Mouse (Mus musculus): ENCODE results near the gene Dab1. TPM values are rescaled to one million over a fixed set of nuclear protein-coding genes. Genes with fewer than 3 reads are reported as not detected.

The Dab1 gene
- polyA plus RNA-seq, 2 experiments, result 0.19 to 0.34 TPM

- Histone ChIP-seq H3K36me3 (replicated peaks; ENCODE audit: control insufficient read depth, insufficient read depth, low read depth) (no peaks in the 10 kb centered on the region), H3K4me3 (ENCODE audit: insufficient read depth in 1 of 2, low read depth in 2 of 2, low read length in 2 of 2) (no peak overlapping the region), H3K27ac (no peak overlapping the region), H3K4me1 (replicated peaks; ENCODE audit: control insufficient read depth in 2 of 2, insufficient read depth in 2 of 2, low read length in 1 of 2) (no peaks in the 10 kb centered on the region), H3K27me3 (ENCODE audit: control insufficient read depth, insufficient read depth, low read length) (no peaks in the 10 kb centered on the region), H3K4me2 (ENCODE audit: low read depth) (no peak overlapping the region), H3K9me3 (ENCODE audit: control insufficient read depth, low read length) (no peaks in the 10 kb centered on the region), H3K9ac (replicated peaks) (no peak overlapping the region)
- DNase-seq (ENCODE audit: low read depth in 3 of 3, low spot score in 3 of 3) (no peak), ATAC-seq (ENCODE audit: insufficient read depth) (no peak)
- 71% methylated on average over 8 of the region's 8 CpGs for WGBS (ENCODE audit: insufficient replicate concordance)
- TF ChIP-seq CTCF (IDR thresholded peaks at IDR 0.05; ENCODE audit: low read depth), result no peak
- no peak for TF ChIP-seq EP300 (IDR thresholded peaks at IDR 0.05; ENCODE audit: low read depth)
These were observed 638.6 kb downstream of the Dab1 start for GRCm38 (mm10) chr4:104257776-104258175.

- H3K27me3 ChIP-seq (ENCODE audit: control insufficient read depth, insufficient read depth, low read length), result no peaks in the 10 kb centered on the region
- WGBS (ENCODE audit: insufficient replicate concordance), result 62% methylated on average over 6 of the region's 6 CpGs
- no peak for ATAC-seq (ENCODE audit: insufficient read depth)
- H3K4me1 ChIP-seq (replicated peaks; ENCODE audit: control insufficient read depth in 2 of 2, insufficient read depth in 2 of 2, low read length in 1 of 2), result no peaks in the 10 kb centered on the region
- H3K4me2 ChIP-seq (ENCODE audit: low read depth), result no peak overlapping the region
- H3K9ac ChIP-seq (replicated peaks), result no peak overlapping the region
- no peaks in the 10 kb centered on the region for H3K9me3 ChIP-seq (ENCODE audit: control insufficient read depth, low read length)
- H3K36me3 ChIP-seq (replicated peaks; ENCODE audit: control insufficient read depth, insufficient read depth, low read depth), result no peaks in the 10 kb centered on the region
- H3K4me3 ChIP-seq (ENCODE audit: insufficient read depth in 1 of 2, low read depth in 2 of 2, low read length in 2 of 2), result no peak overlapping the region
- no peak overlapping the region for H3K27ac ChIP-seq
- DNase-seq (ENCODE audit: low read depth in 3 of 3, low spot score in 3 of 3), result no peak
- TF ChIP-seq CTCF (IDR thresholded peaks at IDR 0.05; ENCODE audit: low read depth) (no peak), EP300 (IDR thresholded peaks at IDR 0.05; ENCODE audit: low read depth) (no peak)
These were observed 650.4 kb downstream of the Dab1 start for GRCm38 (mm10) chr4:104269422-104270172.

GRCm38 (mm10) chr4:104270173-104270557 is 651.0 kb downstream of the Dab1 start:
- TF ChIP-seq EP300 (IDR thresholded peaks at IDR 0.05; ENCODE audit: low read depth) (no peak), CTCF (IDR thresholded peaks at IDR 0.05; ENCODE audit: low read depth) (no peak)
- H3K4me1 ChIP-seq (replicated peaks; ENCODE audit: control insufficient read depth in 2 of 2, insufficient read depth in 2 of 2, low read length in 1 of 2), result no peaks in the 10 kb centered on the region
- DNase-seq (ENCODE audit: low read depth in 3 of 3, low spot score in 3 of 3) (no peak), ATAC-seq (ENCODE audit: insufficient read depth) (no peak)
- WGBS (ENCODE audit: insufficient replicate concordance), result 55% methylated on average over 5 of the region's 5 CpGs
- H3K9ac ChIP-seq (replicated peaks), result no peak overlapping the region
- H3K9me3 ChIP-seq (ENCODE audit: control insufficient read depth, low read length), result no peaks in the 10 kb centered on the region
- H3K27me3 ChIP-seq (ENCODE audit: control insufficient read depth, insufficient read depth, low read length), result no peaks in the 10 kb centered on the region
- H3K36me3 ChIP-seq (replicated peaks; ENCODE audit: control insufficient read depth, insufficient read depth, low read depth), result no peaks in the 10 kb centered on the region
- no peak overlapping the region for H3K4me3 ChIP-seq (ENCODE audit: insufficient read depth in 1 of 2, low read depth in 2 of 2, low read length in 2 of 2)
- no peak overlapping the region for H3K4me2 ChIP-seq (ENCODE audit: low read depth)
- no peak overlapping the region for H3K27ac ChIP-seq

GRCm38 (mm10) chr4:104275260-104275659 is 656.1 kb downstream of the Dab1 start:
- no peak overlapping the region for H3K27ac ChIP-seq
- TF ChIP-seq CTCF (IDR thresholded peaks at IDR 0.05; ENCODE audit: low read depth), result no peak
- no peak for TF ChIP-seq EP300 (IDR thresholded peaks at IDR 0.05; ENCODE audit: low read depth)
- H3K4me3 ChIP-seq (ENCODE audit: insufficient read depth in 1 of 2, low read depth in 2 of 2, low read length in 2 of 2), result no peak overlapping the region
- no peak overlapping the region for H3K4me2 ChIP-seq (ENCODE audit: low read depth)
- WGBS (ENCODE audit: insufficient replicate concordance), result 77% methylated on average over 1 of the region's 1 CpGs
- no peaks in the 10 kb centered on the region for H3K27me3 ChIP-seq (ENCODE audit: control insufficient read depth, insufficient read depth, low read length)
- no peaks in the 10 kb centered on the region for H3K9me3 ChIP-seq (ENCODE audit: control insufficient read depth, low read length)
- DNase-seq (ENCODE audit: low read depth in 3 of 3, low spot score in 3 of 3), result no peak
- H3K9ac ChIP-seq (replicated peaks), result no peak overlapping the region
- ATAC-seq (ENCODE audit: insufficient read depth), result no peak
- no peaks in the 10 kb centered on the region for H3K4me1 ChIP-seq (replicated peaks; ENCODE audit: control insufficient read depth in 2 of 2, insufficient read depth in 2 of 2, low read length in 1 of 2)
- H3K36me3 ChIP-seq (replicated peaks; ENCODE audit: control insufficient read depth, insufficient read depth, low read depth), result no peaks in the 10 kb centered on the region

- TF ChIP-seq CTCF (IDR thresholded peaks at IDR 0.05; ENCODE audit: low read depth) (no peak), EP300 (IDR thresholded peaks at IDR 0.05; ENCODE audit: low read depth) (no peak)
- no peaks in the 10 kb centered on the region for H3K27me3 ChIP-seq (ENCODE audit: control insufficient read depth, insufficient read depth, low read length)
- H3K4me1 ChIP-seq (replicated peaks; ENCODE audit: control insufficient read depth in 2 of 2, insufficient read depth in 2 of 2, low read length in 1 of 2), result no peaks in the 10 kb centered on the region
- no peaks in the 10 kb centered on the region for H3K9me3 ChIP-seq (ENCODE audit: control insufficient read depth, low read length)
- H3K4me3 ChIP-seq (ENCODE audit: insufficient read depth in 1 of 2, low read depth in 2 of 2, low read length in 2 of 2), result no peak overlapping the region
- no peaks in the 10 kb centered on the region for H3K36me3 ChIP-seq (replicated peaks; ENCODE audit: control insufficient read depth, insufficient read depth, low read depth)
- ATAC-seq (ENCODE audit: insufficient read depth), result no peak
- no peak overlapping the region for H3K27ac ChIP-seq
- DNase-seq (ENCODE audit: low read depth in 3 of 3, low spot score in 3 of 3), result no peak
- H3K4me2 ChIP-seq (ENCODE audit: low read depth), result no peak overlapping the region
- WGBS (ENCODE audit: insufficient replicate concordance), result 57% methylated on average over 7 of the region's 7 CpGs
- no peak overlapping the region for H3K9ac ChIP-seq (replicated peaks)
These were observed 657.8 kb downstream of the Dab1 start for GRCm38 (mm10) chr4:104276916-104277315.
